Mouse (Mus musculus): Measurements from ENCODE around the gene Fmo1. TPM values are rescaled to one million over a fixed set of nuclear protein-coding genes. Genes with fewer than 3 reads are reported as not detected.

The Fmo1 gene
- polyA plus RNA-seq (2014; fragmentation: Illumina TruSeq; extraction: RNeasy Lipid Tissue Mini Kit (QIAGEN cat#74804); ENCODE audit: low read depth, low replicate concordance), result 143 TPM

GRCm38 (mm10) chr1:162866280-162866681, at the start of gene Fmo1:
Fmo1 (minus strand) TSS chr1:162866610.

GRCm38 (mm10) chr1:162897838-162898811, 31.7 kb upstream of the Fmo1 start, which contains the start of gene Fmo2:
Fmo2 (minus strand) TSS chr1:162898726.

GRCm38 (mm10) chr1:162813836-162814156, 52.6 kb downstream of the Fmo1 start, which contains the start of gene Fmo4:
Fmo4 (minus strand) TSS chr1:162813972.

Other genes with a start within 250 kb of the Fmo1 start
- gene Myoc, start 227.5 kb downstream of the Fmo1 start, polyA plus RNA-seq (2014; fragmentation: Illumina TruSeq; extraction: RNeasy Lipid Tissue Mini Kit (QIAGEN cat#74804); ENCODE audit: low read depth, low replicate concordance), result 1.8 TPM
- not detected for gene Myocos, start 208.4 kb downstream of the Fmo1 start, polyA plus RNA-seq (2014; fragmentation: Illumina TruSeq; extraction: RNeasy Lipid Tissue Mini Kit (QIAGEN cat#74804); ENCODE audit: low read depth, low replicate concordance)
- gene Prrc2c, start 126.1 kb downstream of the Fmo1 start, polyA plus RNA-seq (2014; fragmentation: Illumina TruSeq; extraction: RNeasy Lipid Tissue Mini Kit (QIAGEN cat#74804); ENCODE audit: low read depth, low replicate concordance), result 43.0 TPM
- gene Fmo4, start 52.6 kb downstream of the Fmo1 start, polyA plus RNA-seq (2014; fragmentation: Illumina TruSeq; extraction: RNeasy Lipid Tissue Mini Kit (QIAGEN cat#74804); ENCODE audit: low read depth, low replicate concordance), result 0.87 TPM
- 75.4 TPM for gene Fmo2, start 32.1 kb upstream of the Fmo1 start, polyA plus RNA-seq (2014; fragmentation: Illumina TruSeq; extraction: RNeasy Lipid Tissue Mini Kit (QIAGEN cat#74804); ENCODE audit: low read depth, low replicate concordance)
- gene Fmo6, start 70.9 kb upstream of the Fmo1 start, polyA plus RNA-seq (2014; fragmentation: Illumina TruSeq; extraction: RNeasy Lipid Tissue Mini Kit (QIAGEN cat#74804); ENCODE audit: low read depth, low replicate concordance), result not detected
- 3.3 TPM for gene Fmo3, start 117.9 kb upstream of the Fmo1 start, polyA plus RNA-seq (2014; fragmentation: Illumina TruSeq; extraction: RNeasy Lipid Tissue Mini Kit (QIAGEN cat#74804); ENCODE audit: low read depth, low replicate concordance)
- 0.61 TPM for gene Mroh9, start 219.1 kb upstream of the Fmo1 start, polyA plus RNA-seq (2014; fragmentation: Illumina TruSeq; extraction: RNeasy Lipid Tissue Mini Kit (QIAGEN cat#74804); ENCODE audit: low read depth, low replicate concordance)

Measured in adipose tissue, adult 10 weeks (tissue).